Mouse (Mus musculus) heart, postnatal 0 days (tissue): Measurements from ENCODE around the gene N4bp2.

ENCODE experiments used
- CTCF ChIP-seq: IDR thresholded peaks from 2 replicates; pipeline ENCODE4 v1.5.1; 2016; ENCODE audit warnings: antibody characterized with exemption, control low read depth, low read depth
- EP300 ChIP-seq: IDR thresholded peaks from 2 replicates; pipeline ENCODE4 v1.6.1; 2016; ENCODE audit warnings: antibody characterized with exemption, low read depth

GRCm38 (mm10) chr5:65861154-65861944, 98.0 kb downstream of the N4bp2 start, which contains the start of gene Rhoh:
- TF ChIP-seq CTCF (no peak), EP300 (no peak)
